Mouse (Mus musculus): ENCODE data around the gene Myb.

DNA sequence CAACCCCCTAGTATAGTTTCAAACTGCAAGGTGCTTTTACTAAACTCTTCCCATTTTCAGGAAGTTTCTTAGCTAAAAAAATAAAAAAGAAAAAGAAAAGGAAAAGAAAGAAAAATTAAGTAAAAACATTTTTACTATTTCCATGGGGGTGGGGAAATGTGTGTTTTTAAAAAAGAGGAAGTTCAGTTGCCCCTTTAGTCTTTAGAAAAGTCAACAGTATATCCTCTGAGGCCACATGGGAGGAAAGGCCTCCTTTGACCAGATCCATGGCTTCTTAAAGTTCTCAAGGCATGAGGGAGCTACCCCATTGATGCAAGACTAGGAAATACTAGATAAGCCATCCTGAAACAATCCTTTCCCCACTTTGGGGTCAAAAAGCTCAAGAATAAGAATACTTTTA is 9.5 kb downstream of the Myb start:
- TF ChIP-seq CTCF (IDR thresholded peaks at IDR 0.05; ENCODE audit: extremely low read depth, insufficient read depth, insufficient read length, insufficient replicate concordance) (no peak), POLR2A (IDR thresholded peaks at IDR 0.05; ENCODE audit: low read depth, low read length) (no peak)
